Mouse (Mus musculus) lung, postnatal 0 days (tissue): ENCODE measurements around the gene Crb3. TPM values are rescaled to one million over a fixed set of nuclear protein-coding genes. Genes with fewer than 3 reads are reported as not detected.

Experiments
- ATAC-seq: fragments of 200-750 bp; cut with Nextera tagmentation; 2 replicates; pipeline ENCODE4 v1.8.0; 2017; ENCODE audit warnings: moderate library complexity
- DNase-seq: peaks from one replicate; pipeline ENCODE4 v3.0.0-alpha.2; 2016; ENCODE audit warnings: low spot score
- H3K27ac ChIP-seq: fragments of 300-500 bp; sonication (generic); 2 replicates; pipeline ENCODE4 v1.5.1; 2014; ENCODE audit warnings: antibody characterized with exemption, mild to moderate bottlenecking, low read length, mixed read lengths
- H3K27me3 ChIP-seq: fragments of 300-500 bp; sonication (generic); replicated peaks from 2 replicates; pipeline ENCODE4 v1.6.1; 2014; ENCODE audit warnings: low read length, mixed read lengths; ENCODE audit not compliant: insufficient read depth
- H3K36me3 ChIP-seq: fragments of 300-500 bp; sonication (generic); 2 replicates; pipeline ENCODE4 v1.6.1; 2014; ENCODE audit warnings: low read length, mixed read lengths; ENCODE audit not compliant: insufficient read depth
- H3K4me1 ChIP-seq: fragments of 300-500 bp; sonication (generic); 2 replicates; pipeline ENCODE4 v1.6.1; 2014; ENCODE audit warnings: antibody characterized with exemption, low read depth, low read length, mixed read lengths; ENCODE audit not compliant: insufficient read depth
- H3K4me2 ChIP-seq: fragments of 300-500 bp; sonication (generic); replicated peaks from 2 replicates; pipeline ENCODE4 v1.6.1; 2014; ENCODE audit warnings: low read depth, mild to moderate bottlenecking, low read length, moderate library complexity, mixed read lengths
- H3K4me3 ChIP-seq: fragments of 300-500 bp; sonication (generic); 2 replicates; pipeline ENCODE4 v1.5.1; 2014; ENCODE audit warnings: low read depth, low read length
- H3K9ac ChIP-seq: fragments of 300-500 bp; sonication (generic); replicated peaks from 2 replicates; pipeline ENCODE4 v1.6.1; 2014; ENCODE audit warnings: low read depth, mild to moderate bottlenecking
- H3K9me3 ChIP-seq: fragments of 300-500 bp; sonication (generic); 2 replicates; pipeline ENCODE4 v1.6.1; 2016; ENCODE audit warnings: low read length, mixed read lengths
- CTCF ChIP-seq: IDR thresholded peaks from 2 replicates; pipeline ENCODE4 v1.5.1; 2016; ENCODE audit warnings: antibody characterized with exemption, mild to moderate bottlenecking
- EP300 ChIP-seq: IDR thresholded peaks from 2 replicates; pipeline ENCODE4 v1.6.1; 2016; ENCODE audit warnings: antibody characterized with exemption, mild to moderate bottlenecking, control low read depth
- WGBS: fragments of 180-500 bp; shearing (Covaris S2); extraction: QIAGEN DNeasy Blood & Tissue Kit; methylation state at CpG from one replicate; pipeline ENCODE4 v1.1.7; 2014; 5-methylcytosine and 5-hydroxymethylcytosine counted together
- polyA plus RNA-seq: library from polyadenylated mRNA; unstranded; fragments of >200 nt; fragmentation: Nextera tagmentation; extraction: Ambion mirVana; gene quantifications from 2 replicates; pipeline ENCODE4 v1.2.1, GENCODE M21; 2015

Gene Crb3
- polyA plus RNA-seq, 1 experiment from 2014 or later, result 120 TPM

DNA sequence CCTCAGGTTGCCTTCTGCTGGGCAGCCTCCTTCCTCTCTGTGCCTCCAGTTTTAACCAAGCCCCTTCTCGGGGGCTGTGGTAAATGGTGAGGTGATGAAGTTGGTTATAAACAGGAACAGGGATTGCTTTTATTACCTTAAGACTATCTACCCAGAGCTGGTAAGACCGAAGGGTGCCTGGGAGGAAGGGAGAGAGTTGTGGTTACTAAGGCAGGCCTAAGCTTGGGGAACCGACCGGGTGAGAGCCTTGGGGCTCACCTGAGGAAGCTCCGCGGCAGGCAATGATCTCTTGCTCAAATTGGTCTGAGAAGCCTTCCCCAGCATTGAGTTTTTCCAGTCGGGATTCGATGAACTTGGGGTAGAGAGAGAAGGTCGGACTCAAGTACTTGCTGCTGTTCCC lies 11.4 kb downstream of the Crb3 start:
- 11% methylated on average over 9 of the region's 9 CpGs for WGBS
- Histone ChIP-seq H3K36me3 (no peaks in the 10 kb centered on the region), H3K27me3 (no peaks in the 10 kb centered on the region), H3K4me3 (no peak overlapping the region), H3K27ac (no peak overlapping the region), H3K9ac (no peak overlapping the region), H3K4me1 (no peaks in the 10 kb centered on the region), H3K4me2 (no peak overlapping the region), H3K9me3 (no peaks in the 10 kb centered on the region)
- DNase-seq (no peak), ATAC-seq (peak; percentile 19)
- TF ChIP-seq EP300, result no peak
- TF ChIP-seq CTCF, result no peak

- 7% methylated on average over 11 of the region's 11 CpGs for WGBS
- Histone ChIP-seq H3K9me3 (no peaks in the 10 kb centered on the region), H3K4me1 (no peaks in the 10 kb centered on the region), H3K27ac (no peak overlapping the region), H3K9ac (no peak overlapping the region), H3K4me3 (no peak overlapping the region), H3K36me3 (no peaks in the 10 kb centered on the region), H3K4me2 (no peak overlapping the region), H3K27me3 (no peaks in the 10 kb centered on the region)
- TF ChIP-seq CTCF (no peak), EP300 (no peak)
- DNase-seq (peak; percentile 81), ATAC-seq (peak; percentile 83)
These were observed 11.8 kb downstream of the Crb3 start for GRCm38 (mm10) chr17:57070699-57071098.

DNA sequence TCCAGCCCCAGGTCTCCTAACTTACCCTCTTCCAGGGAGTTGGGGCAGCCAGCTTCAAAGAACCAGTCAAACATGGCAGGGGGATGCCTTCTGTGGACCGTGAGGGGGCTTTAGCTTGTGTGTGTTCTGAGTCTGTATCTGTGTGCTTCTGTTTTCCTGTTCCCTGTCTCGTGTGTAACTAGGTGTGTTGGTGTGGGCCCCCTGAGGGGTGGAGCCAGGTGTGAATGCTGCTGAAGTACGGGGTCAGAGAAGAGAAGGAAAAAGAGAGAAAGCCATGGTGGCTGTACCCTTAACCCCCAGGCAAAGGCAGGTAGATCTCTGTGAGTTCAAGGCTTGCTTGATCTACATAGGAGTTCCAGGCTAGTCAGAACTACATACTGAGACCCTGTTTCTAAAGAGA lies 18.0 kb downstream of the Crb3 start:
- no peak for ATAC-seq
- Histone ChIP-seq H3K4me1 (no peaks in the 10 kb centered on the region), H3K4me3 (no peak overlapping the region), H3K27ac (no peak overlapping the region), H3K9me3 (no peaks in the 10 kb centered on the region), H3K36me3 (no peaks in the 10 kb centered on the region), H3K4me2 (no peak overlapping the region), H3K27me3 (no peaks in the 10 kb centered on the region), H3K9ac (no peak overlapping the region)
- WGBS, result 43% methylated on average over 3 of the region's 3 CpGs
- DNase-seq, result no peak
- TF ChIP-seq CTCF (no peak), EP300 (no peak)

DNA sequence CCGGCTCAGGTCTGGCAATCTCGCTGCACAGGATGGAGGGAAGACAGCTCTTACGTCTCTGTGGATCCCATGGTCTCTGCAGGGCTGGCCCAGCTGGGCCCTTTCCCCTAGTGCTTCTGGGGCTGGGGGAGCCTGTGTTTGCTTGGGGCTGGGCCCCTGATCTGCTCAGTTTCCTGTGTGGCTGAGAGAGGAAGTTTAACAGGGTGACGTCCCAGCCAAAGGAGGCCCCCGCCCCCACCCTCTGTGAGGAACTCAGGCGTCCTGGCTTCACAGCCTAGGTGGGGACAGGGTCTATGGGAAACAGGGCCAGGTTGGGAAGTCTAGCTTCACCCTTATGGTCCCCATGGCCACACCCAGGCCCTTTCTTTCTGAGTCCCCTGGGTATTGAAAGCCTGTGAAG lies 19.4 kb downstream of the Crb3 start, which contains the start of gene Dennd1c:
TSS of gene Dennd1c (minus strand) at position 179 of the 400 bp plus-strand sequence.
- no peak within 1 kb of the TSS for H3K27ac ChIP-seq

GRCm38 (mm10) chr17:57079919-57080318 lies 21.0 kb downstream of the Crb3 start:
- TF ChIP-seq EP300 (no peak), CTCF (no peak)
- H3K4me3 ChIP-seq, result no peak overlapping the region
- H3K36me3 ChIP-seq, result no peaks in the 10 kb centered on the region
- ATAC-seq (no peak), DNase-seq (no peak)
- no peak overlapping the region for H3K9ac ChIP-seq
- no peaks in the 10 kb centered on the region for H3K27me3 ChIP-seq
- H3K4me1 ChIP-seq, result no peaks in the 10 kb centered on the region
- 67% methylated on average over 3 of the region's 3 CpGs for WGBS
- H3K9me3 ChIP-seq, result no peaks in the 10 kb centered on the region
- no peak overlapping the region for H3K27ac ChIP-seq
- no peak overlapping the region for H3K4me2 ChIP-seq

More for the DNA sequence above, 19.4 kb downstream of the Crb3 start, which contains the start of gene Dennd1c:
- TF ChIP-seq CTCF, result no peak
- TF ChIP-seq EP300, result no peak
- Histone ChIP-seq H3K4me1 (no peaks in the 10 kb centered on the region), H3K9me3 (no peaks in the 10 kb centered on the region), H3K4me3 (no peak within 1 kb of the TSS), H3K27me3 (no peaks in the 10 kb centered on the region), H3K9ac (no peak within 1 kb of the TSS), H3K4me2 (no peak within 1 kb of the TSS), H3K36me3 (no peaks in the 10 kb centered on the region)
- WGBS, result 39% methylated on average over 6 of the region's 6 CpGs
- peak; percentile 29 for DNase-seq
- ATAC-seq, result peak; percentile 63

- Histone ChIP-seq H3K4me3 (no peak overlapping the region), H3K4me2 (no peak overlapping the region), H3K4me1 (no peaks in the 10 kb centered on the region), H3K27ac (no peak overlapping the region), H3K9me3 (no peaks in the 10 kb centered on the region), H3K27me3 (no peaks in the 10 kb centered on the region), H3K36me3 (no peaks in the 10 kb centered on the region), H3K9ac (no peak overlapping the region)
- TF ChIP-seq EP300 (no peak), CTCF (no peak)
- ATAC-seq (no peak), DNase-seq (no peak)
- 93% methylated on average over 31 of the region's 31 CpGs for WGBS
These were observed 22.4 kb downstream of the Crb3 start for GRCm38 (mm10) chr17:57081234-57081842.
